Mouse (Mus musculus) forebrain, embryonic 13.5 days (tissue): ENCODE results near the gene Cyp2j12. TPM values are rescaled to one million over a fixed set of nuclear protein-coding genes. Genes with fewer than 3 reads are reported as not detected.
"Not testable (repeated sequence)": the region's sequence is repeated elsewhere in the genome, so short reads cannot be mapped to it uniquely, and the experiment has no call there.

Experiments
- ATAC-seq: fragments of 200-750 bp; cut with Nextera tagmentation; 2 replicates; pipeline ENCODE4 v1.8.0; 2017
- H3K27ac ChIP-seq: fragments of 300-500 bp; sonication (generic); 2 replicates; pipeline ENCODE4 v1.5.1; 2015; ENCODE audit warnings: inconsistent platforms, mild to moderate bottlenecking, moderate library complexity
- H3K27me3 ChIP-seq: fragments of 300-500 bp; sonication (generic); 2 replicates; pipeline ENCODE4 v1.6.1; 2015; ENCODE audit warnings: mild to moderate bottlenecking, inconsistent platforms
- H3K36me3 ChIP-seq: fragments of 300-500 bp; sonication (generic); 2 replicates; pipeline ENCODE4 v1.6.1; 2015; ENCODE audit warnings: mild to moderate bottlenecking, inconsistent platforms; ENCODE audit not compliant: poor library complexity, severe bottlenecking
- H3K4me1 ChIP-seq: fragments of 300-500 bp; sonication (generic); 2 replicates; pipeline ENCODE4 v1.6.1; 2015; ENCODE audit warnings: inconsistent platforms
- H3K4me2 ChIP-seq: fragments of 300-500 bp; sonication (generic); 2 replicates; pipeline ENCODE4 v1.6.1; 2015; ENCODE audit warnings: inconsistent platforms, mild to moderate bottlenecking, moderate library complexity
- H3K4me3 ChIP-seq: fragments of 300-500 bp; sonication (generic); 2 replicates; pipeline ENCODE4 v1.5.1; 2015; ENCODE audit warnings: mild to moderate bottlenecking, inconsistent platforms
- H3K9ac ChIP-seq: fragments of 300-500 bp; sonication (generic); 2 replicates; pipeline ENCODE4 v1.6.1; 2015; ENCODE audit warnings: mild to moderate bottlenecking, inconsistent platforms
- H3K9me3 ChIP-seq: fragments of 300-500 bp; sonication (generic); replicated peaks from 2 replicates; pipeline ENCODE4 v1.6.1; 2016; ENCODE audit warnings: inconsistent platforms
- WGBS: fragments of 180-500 bp; shearing (Covaris S2); methylation state at CpG from one replicate; pipeline ENCODE4 v1.1.7; 2015; 5-methylcytosine and 5-hydroxymethylcytosine counted together
- polyA plus RNA-seq: library from polyadenylated mRNA; unstranded; fragments of >200 nt; fragmentation: Nextera tagmentation; extraction: Ambion mirVana; gene quantifications from 2 replicates; pipeline ENCODE4 v1.2.1, GENCODE M21; 2015

The Cyp2j12 gene
- not detected in 2 replicates for polyA plus RNA-seq

- Histone ChIP-seq H3K36me3 (no peaks in the 10 kb centered on the region), H3K9me3 (no peaks in the 10 kb centered on the region), H3K27me3 (no peaks in the 10 kb centered on the region), H3K4me3 (no peak within 1 kb of the TSS), H3K4me1 (no peaks in the 10 kb centered on the region), H3K9ac (no peak within 1 kb of the TSS), H3K27ac (no peak within 1 kb of the TSS), H3K4me2 (no peak within 1 kb of the TSS)
- WGBS = 69% methylated on average over 7 of the region's 7 CpGs
- ATAC-seq = no peak
Observed at GRCm38 (mm10) chr4:96140732-96141467, at the start of gene Cyp2j12. Gene Cyp2j12, minus strand, starts transcription at chr4:96141152.

GRCm38 (mm10) chr4:96189321-96189720 lies 48.4 kb upstream of the Cyp2j12 start:
- H3K9ac ChIP-seq, H3K4me3 ChIP-seq, H3K4me2 ChIP-seq, ATAC-seq, H3K4me1 ChIP-seq, H3K36me3 ChIP-seq, H3K27ac ChIP-seq, H3K9me3 ChIP-seq, H3K27me3 ChIP-seq: not testable (repeated sequence)
- WGBS = 91% methylated on average over 5 of the region's 5 CpGs

- not testable (repeated sequence) for H3K9ac ChIP-seq, H3K27ac ChIP-seq, H3K4me3 ChIP-seq, H3K9me3 ChIP-seq, H3K4me2 ChIP-seq, H3K27me3 ChIP-seq, H3K36me3 ChIP-seq, ATAC-seq, H3K4me1 ChIP-seq
- 91% methylated on average over 2 of the region's 2 CpGs for WGBS
Observed at GRCm38 (mm10) chr4:96188671-96189070, 47.7 kb upstream of the Cyp2j12 start.

DNA sequence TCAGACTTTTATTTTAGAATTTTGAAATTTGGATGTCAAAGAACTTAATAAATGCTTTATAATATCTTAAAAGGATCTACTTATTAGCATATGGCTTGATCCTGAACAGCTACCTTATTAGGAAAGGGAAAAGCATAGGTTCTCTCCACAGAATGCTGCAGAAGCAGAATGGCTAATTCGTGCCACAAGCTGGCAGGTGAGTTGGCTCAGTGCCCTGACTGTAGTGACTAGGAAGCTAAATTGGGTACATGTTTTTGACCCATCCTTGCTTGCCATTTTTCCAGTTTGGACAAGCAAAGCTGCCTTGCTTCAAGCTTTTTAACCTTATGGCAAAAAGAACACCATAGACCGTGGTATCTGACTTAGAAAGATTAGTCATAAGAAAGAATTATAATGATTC lies 47.2 kb upstream of the Cyp2j12 start:
- H3K27me3 ChIP-seq, H3K4me3 ChIP-seq, H3K9ac ChIP-seq, ATAC-seq, H3K4me2 ChIP-seq, H3K9me3 ChIP-seq, H3K36me3 ChIP-seq, H3K4me1 ChIP-seq, H3K27ac ChIP-seq: not testable (repeated sequence)
- WGBS = 90% methylated on average over 2 of the region's 2 CpGs

- not testable (repeated sequence) for H3K27me3 ChIP-seq
Observed at GRCm38 (mm10) chr4:96184716-96185115, 43.8 kb upstream of the Cyp2j12 start.

DNA sequence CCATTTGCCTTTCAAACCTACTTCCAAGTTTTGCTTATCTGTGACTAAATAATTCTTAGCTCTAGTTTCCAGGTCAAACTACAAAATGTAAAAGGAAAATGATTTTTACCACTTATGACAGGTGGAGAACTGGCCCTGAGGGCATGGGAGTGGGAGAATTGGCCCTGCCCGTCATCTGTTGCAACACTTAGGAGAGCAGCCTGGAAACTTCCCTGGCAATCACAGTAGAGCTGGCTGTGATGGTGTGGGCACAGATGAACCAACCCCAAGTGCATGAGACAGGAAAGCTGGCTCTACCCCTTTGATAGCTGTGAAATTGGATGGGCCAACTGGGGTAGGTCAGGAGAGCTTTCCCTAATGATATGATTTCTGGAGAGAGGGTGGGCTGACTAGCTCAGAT lies 21.9 kb upstream of the Cyp2j12 start:
- H3K4me3 ChIP-seq = no peak overlapping the region
- no peaks in the 10 kb centered on the region for H3K36me3 ChIP-seq
- WGBS = 96% methylated on average over 1 of the region's 1 CpGs
- no peaks in the 10 kb centered on the region for H3K4me1 ChIP-seq
- H3K9ac ChIP-seq = no peak overlapping the region
- ATAC-seq = no peak
- no peak overlapping the region for H3K4me2 ChIP-seq
- H3K9me3 ChIP-seq = no peaks in the 10 kb centered on the region
- H3K27ac ChIP-seq = no peak overlapping the region
- no peaks in the 10 kb centered on the region for H3K27me3 ChIP-seq

More at GRCm38 (mm10) chr4:96184716-96185115, 43.8 kb upstream of the Cyp2j12 start:
- not testable (repeated sequence) for H3K27ac ChIP-seq, H3K4me1 ChIP-seq, H3K9me3 ChIP-seq, H3K4me3 ChIP-seq, H3K36me3 ChIP-seq, H3K4me2 ChIP-seq, ATAC-seq, H3K9ac ChIP-seq
- WGBS = 73% methylated on average over 2 of the region's 2 CpGs

GRCm38 (mm10) chr4:96161575-96161974 lies 20.6 kb upstream of the Cyp2j12 start:
- no peak for ATAC-seq
- 89% methylated on average over 1 of the region's 1 CpGs for WGBS
- no peaks in the 10 kb centered on the region for H3K27me3 ChIP-seq

GRCm38 (mm10) chr4:96139226-96139625 lies 1.7 kb downstream of the Cyp2j12 start:
- no peak overlapping the region for H3K4me2 ChIP-seq
- no peaks in the 10 kb centered on the region for H3K4me1 ChIP-seq
- no peak overlapping the region for H3K27ac ChIP-seq
- H3K4me3 ChIP-seq = no peak overlapping the region
- H3K9ac ChIP-seq = no peak overlapping the region
- no peaks in the 10 kb centered on the region for H3K36me3 ChIP-seq
- no peak for ATAC-seq
- H3K9me3 ChIP-seq = no peaks in the 10 kb centered on the region
- no peaks in the 10 kb centered on the region for H3K27me3 ChIP-seq
- WGBS = 95% methylated on average over 1 of the region's 1 CpGs

More at GRCm38 (mm10) chr4:96161575-96161974, 20.6 kb upstream of the Cyp2j12 start:
- Histone ChIP-seq H3K4me3 (no peak overlapping the region), H3K27ac (no peak overlapping the region), H3K9me3 (no peaks in the 10 kb centered on the region), H3K4me2 (no peak overlapping the region), H3K36me3 (no peaks in the 10 kb centered on the region), H3K9ac (no peak overlapping the region), H3K4me1 (no peaks in the 10 kb centered on the region)

- Histone ChIP-seq H3K4me3 (no peak overlapping the region), H3K4me1 (no peaks in the 10 kb centered on the region), H3K27ac (no peak overlapping the region), H3K9me3 (no peaks in the 10 kb centered on the region), H3K9ac (no peak overlapping the region), H3K36me3 (no peaks in the 10 kb centered on the region), H3K4me2 (no peak overlapping the region), H3K27me3 (no peaks in the 10 kb centered on the region)
- 89% methylated on average over 3 of the region's 3 CpGs for WGBS
- no peak for ATAC-seq
Observed at GRCm38 (mm10) chr4:96134246-96134645, 6.7 kb downstream of the Cyp2j12 start.

DNA sequence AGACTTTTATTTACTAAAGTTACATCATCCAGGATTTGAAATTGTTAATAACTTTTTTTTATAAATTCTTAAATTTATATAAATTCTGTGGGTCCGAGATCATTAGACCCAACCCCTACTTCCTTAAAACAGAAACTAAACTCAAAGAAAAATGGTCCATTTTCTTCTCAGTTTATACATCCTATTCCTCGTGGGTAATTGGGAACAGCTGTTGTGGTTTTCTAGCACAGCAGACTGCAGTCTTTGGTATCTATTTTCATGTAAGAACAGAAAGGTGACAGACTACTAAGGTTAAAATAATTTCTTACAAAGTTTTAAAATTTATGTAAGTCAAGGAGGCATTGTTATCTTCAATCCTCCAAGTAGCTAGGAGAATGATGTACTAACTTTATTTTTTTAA lies 44.1 kb downstream of the Cyp2j12 start:
- 77% methylated on average over 2 of the region's 2 CpGs for WGBS
- Histone ChIP-seq H3K27ac (no peak overlapping the region), H3K9me3 (no peaks in the 10 kb centered on the region), H3K4me1 (no peaks in the 10 kb centered on the region), H3K4me2 (no peak overlapping the region), H3K9ac (no peak overlapping the region), H3K4me3 (no peak overlapping the region), H3K36me3 (no peaks in the 10 kb centered on the region), H3K27me3 (no peaks in the 10 kb centered on the region)
- ATAC-seq = no peak

DNA sequence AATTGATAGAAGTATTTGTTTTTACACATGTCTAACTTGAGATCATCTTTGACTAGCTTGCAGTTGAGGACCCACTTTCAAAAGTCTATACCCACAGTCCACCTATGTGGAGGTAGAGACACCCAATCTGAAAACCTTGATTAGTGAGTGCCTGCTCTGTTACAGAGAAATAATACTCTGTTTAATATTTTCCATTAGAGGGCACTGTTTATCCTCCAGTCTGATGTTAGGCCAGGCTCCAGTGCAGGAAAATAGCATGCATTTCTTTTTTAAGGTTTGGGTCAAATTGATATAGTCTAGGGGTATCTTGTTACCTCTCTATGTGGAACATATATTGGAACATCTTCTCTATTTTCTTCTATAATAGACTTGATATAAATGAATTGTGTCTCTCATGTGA lies 49.1 kb downstream of the Cyp2j12 start:
- Histone ChIP-seq H3K4me3 (no peak overlapping the region), H3K36me3 (no peaks in the 10 kb centered on the region), H3K9ac (no peak overlapping the region), H3K27ac (no peak overlapping the region), H3K4me1 (peaks cover 4% of the 10 kb centered on the region; the same call in 1 of the 2 replicates), H3K27me3 (no peaks in the 10 kb centered on the region), H3K4me2 (no peak overlapping the region), H3K9me3 (no peaks in the 10 kb centered on the region)
- no peak for ATAC-seq

DNA sequence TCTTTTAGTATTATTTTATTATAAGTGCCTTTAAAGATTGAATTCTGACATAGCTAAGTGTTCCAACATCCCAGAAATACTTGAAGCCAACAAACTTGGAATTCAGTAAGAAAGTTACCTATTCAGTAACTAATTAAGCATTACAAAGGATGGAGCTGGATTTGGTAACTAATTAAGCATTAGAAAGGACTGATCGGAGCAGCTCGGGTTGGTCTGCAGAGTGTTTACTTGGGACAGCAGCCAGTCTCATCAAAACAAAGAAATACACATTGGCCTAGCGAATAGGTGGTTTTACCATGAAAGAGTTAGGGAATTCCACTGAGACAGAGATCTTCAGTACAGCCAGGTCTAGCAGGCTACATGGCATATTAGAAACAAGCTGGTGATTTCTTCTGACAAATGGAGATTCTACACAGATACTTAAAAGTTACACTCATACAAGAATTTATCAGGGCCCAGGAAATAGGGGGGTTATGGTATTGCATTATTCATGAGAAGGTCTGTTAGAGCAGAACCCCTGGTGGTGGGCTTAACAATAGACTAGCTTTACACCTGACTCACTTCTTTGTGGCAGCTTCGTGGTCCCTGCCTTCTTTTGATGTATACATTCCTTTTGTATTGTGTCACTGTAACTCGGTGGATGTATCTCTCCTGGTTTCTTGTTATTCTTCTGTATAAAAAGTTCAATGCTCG lies 51.5 kb downstream of the Cyp2j12 start:
- WGBS = 15% methylated on average over 6 of the region's 6 CpGs
- not testable (repeated sequence) for ATAC-seq, H3K4me2 ChIP-seq, H3K27ac ChIP-seq, H3K4me3 ChIP-seq, H3K4me1 ChIP-seq, H3K27me3 ChIP-seq, H3K9ac ChIP-seq, H3K9me3 ChIP-seq, H3K36me3 ChIP-seq

GRCm38 (mm10) chr4:96078308-96078707 lies 62.6 kb downstream of the Cyp2j12 start:
- ATAC-seq = no peak
- no peak overlapping the region for H3K27ac ChIP-seq

More at GRCm38 (mm10) chr4:96078308-96078707, 62.6 kb downstream of the Cyp2j12 start:
- Histone ChIP-seq H3K4me3 (no peak overlapping the region), H3K9me3 (no peaks in the 10 kb centered on the region), H3K27me3 (no peaks in the 10 kb centered on the region), H3K4me1 (peaks cover 11% of the 10 kb centered on the region), H3K36me3 (no peaks in the 10 kb centered on the region), H3K4me2 (no peak overlapping the region), H3K9ac (no peak overlapping the region)
